ENCODE assay signal across 13 mouse cellular contexts in the genomic region with DNA sequence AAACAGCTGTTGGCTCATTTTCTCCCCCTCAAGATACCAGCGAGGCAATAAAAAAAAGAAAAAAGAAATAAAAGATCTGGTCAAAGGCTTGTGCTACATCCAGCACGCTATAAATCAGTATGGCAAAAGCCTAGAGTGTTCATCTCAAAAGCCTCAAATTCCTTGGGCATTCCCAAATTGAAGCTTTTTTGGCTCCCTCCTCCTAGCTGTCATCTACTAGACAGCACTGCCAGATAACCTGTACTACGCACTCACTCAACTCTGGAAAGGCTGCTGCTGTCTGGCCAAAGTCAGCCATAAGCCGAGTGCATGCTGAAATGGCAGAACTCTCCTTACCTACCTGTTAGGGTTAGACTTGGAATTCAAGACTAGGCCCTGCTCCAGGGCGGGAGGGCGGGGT. TPM values are rescaled to one million over a fixed set of nuclear protein-coding genes. Genes with fewer than 3 reads are reported as not detected.
DNase-seq lines count a peak whose midpoint lies in the region; ATAC-seq and TF ChIP-seq lines count a peak whose summit lies in the region.
"Had no signal": no experiment of that assay in that cellular context is flagged by ENCODE, and none has a peak within 500 bp of the region (broad histone marks: within the 10 kb centered on the region; RNA-seq: fewer than 3 reads in every experiment).

No protein-coding gene starts in this region.

- no peaks in the 10 kb centered on the region for H3K9me3 ChIP-seq in ES-Bruce4 (replicated peaks; ENCODE audit: control insufficient read depth, insufficient read depth, low read length, poor library complexity, severe bottlenecking)
- H3K9me3 ChIP-seq in liver, postnatal 0 days (ENCODE audit: low read length): no peaks in the 10 kb centered on the region
- H3K9me3 ChIP-seq: hindbrain, embryonic 10.5 days; neural tube, embryonic 15.5 days had no signal

- no peak overlapping the region for H3K4me3 ChIP-seq in kidney, adult 2 months (ENCODE audit: insufficient read depth, low read depth, low read length)
- no peak overlapping the region for H3K4me3 ChIP-seq in ES-Bruce4 (ENCODE audit: low read depth, low read length)
- H3K4me3 ChIP-seq in liver, postnatal 0 days (ENCODE audit: low read depth, low read length): no peak overlapping the region
- H3K4me3 ChIP-seq: hindbrain, embryonic 10.5 days; left cerebral cortex, adult 2 months; neural tube, embryonic 15.5 days had no signal

- TF ChIP-seq CTCF in kidney, adult 2 months (conservative IDR thresholded peaks at IDR 0.05; ENCODE audit: insufficient read depth, insufficient read length, low read depth, low read length): no peak
- TF ChIP-seq CTCF in ES-Bruce4 (IDR thresholded peaks at IDR 0.05; ENCODE audit: low read depth, low read length): no peak
- no peak for TF ChIP-seq CTCF in liver, postnatal 0 days (IDR thresholded peaks at IDR 0.05; ENCODE audit: low read depth)

- peak overlapping the region; percentile 54 for H3K27ac ChIP-seq in kidney, adult 2 months (ENCODE audit: insufficient read depth, low read depth, low read length)
- H3K27ac ChIP-seq in ES-Bruce4 (ENCODE audit: insufficient read depth, low read length): peak overlapping the region; percentile 9; the same call in 1 of the 2 replicates
- peak overlapping the region; percentile 69 for H3K27ac ChIP-seq in liver, postnatal 0 days (ENCODE audit: low read depth)
- H3K27ac ChIP-seq: hindbrain, embryonic 10.5 days; left cerebral cortex, adult 2 months; neural tube, embryonic 15.5 days had no signal

- no peak for TF ChIP-seq EP300 in ES-Bruce4 (IDR thresholded peaks at IDR 0.05; ENCODE audit: insufficient read depth, low read depth, low read length)
- TF ChIP-seq EP300 in liver, postnatal 0 days (IDR thresholded peaks at IDR 0.05; ENCODE audit: low read depth): no peak

- no peak for ATAC-seq in liver, postnatal 0 days
- no peak for ATAC-seq in CD4-positive, CD25-positive, alpha-beta regulatory T cell, adult 4 months
- ATAC-seq: forebrain, embryonic 14.5 days had no signal

- DNase-seq in kidney, adult 2 months: peak; percentile 72
- DNase-seq in kidney, postnatal 14 days: no peak
- DNase-seq in adipocyte (ENCODE audit: low spot score): peak; percentile 31
- no peak for DNase-seq in liver, postnatal 0 days
- no peak for DNase-seq in right cerebral cortex, adult 18-20 months
- DNase-seq: adrenal gland, postnatal 25 days; kidney, adult 11 months had no signal

- TF ChIP-seq POLR2A in kidney, adult 2 months (IDR thresholded peaks at IDR 0.05; ENCODE audit: low read depth, low read length): no peak
- no peak for TF ChIP-seq POLR2A in ES-Bruce4 (IDR thresholded peaks at IDR 0.05; ENCODE audit: insufficient read depth, low read length)

- 23% methylated on average over 6 of the region's 6 CpGs for WGBS in kidney, adult 2 months
- 62% methylated on average over 6 of the region's 6 CpGs for WGBS in liver, postnatal 0 days (ENCODE audit: insufficient replicate concordance)

- H3K36me3 ChIP-seq in kidney, adult 2 months (ENCODE audit: control insufficient read depth, insufficient read depth, low read length): no peaks in the 10 kb centered on the region; the same call in 1 of the 2 replicates
- H3K36me3 ChIP-seq in ES-Bruce4 (ENCODE audit: control insufficient read depth, insufficient read depth, low read length, poor library complexity, severe bottlenecking): peaks cover 14% of the 10 kb centered on the region
- no peaks in the 10 kb centered on the region for H3K36me3 ChIP-seq in liver, postnatal 0 days (replicated peaks; ENCODE audit: insufficient read depth, low read length)
- H3K36me3 ChIP-seq: neural tube, embryonic 15.5 days had no signal

- no peaks in the 10 kb centered on the region for H3K27me3 ChIP-seq in kidney, adult 2 months (replicated peaks; ENCODE audit: control insufficient read depth, insufficient read depth, low read length)
- H3K27me3 ChIP-seq in ES-Bruce4 (ENCODE audit: control insufficient read depth, insufficient read depth, low read length, poor library complexity, severe bottlenecking): no peaks in the 10 kb centered on the region
- H3K27me3 ChIP-seq in liver, postnatal 0 days (ENCODE audit: insufficient read depth, low read length): no peaks in the 10 kb centered on the region
- H3K27me3 ChIP-seq: neural tube, embryonic 15.5 days had no signal

- no peak overlapping the region for H3K9ac ChIP-seq in ES-Bruce4 (ENCODE audit: low read depth, poor library complexity, severe bottlenecking)
- H3K9ac ChIP-seq in liver, postnatal 0 days (replicated peaks): peak overlapping the region; percentile 36; the same call in 1 of the 2 replicates
- H3K9ac ChIP-seq: neural tube, embryonic 15.5 days had no signal

- H3K4me2 ChIP-seq in liver, postnatal 0 days (ENCODE audit: low read depth, low read length): peak overlapping the region; percentile 0; the same call in 1 of the 2 replicates
- H3K4me2 ChIP-seq: neural tube, embryonic 15.5 days had no signal

- H3K4me1 ChIP-seq in kidney, adult 2 months (ENCODE audit: control insufficient read depth, insufficient read depth, low read length): peaks cover 52% of the 10 kb centered on the region
- peaks cover 5% of the 10 kb centered on the region for H3K4me1 ChIP-seq in ES-Bruce4 (ENCODE audit: control insufficient read depth, insufficient read depth, low read length)
- peaks cover 80% of the 10 kb centered on the region for H3K4me1 ChIP-seq in liver, postnatal 0 days (ENCODE audit: insufficient read depth)

RNA-seq across cellular contexts. Expression of a gene that starts 4.9 kb away (rescaled TPM):
- polyA plus RNA-seq in kidney, adult 2 months (2012; rRNA removed): 340 and 367 TPM in 2 replicates
- polyA plus RNA-seq in ES-Bruce4 (2011; ENCODE audit: insufficient read depth, insufficient read length, low read depth, missing spikeins): 318 and 324 TPM in 2 replicates
- polyA plus RNA-seq in liver, postnatal 0 days (2015; fragmentation: Nextera tagmentation; extraction: Ambion mirVana): 76.3 and 81.2 TPM in 2 replicates
- polyA plus RNA-seq in CD4-positive, CD25-positive, alpha-beta regulatory T cell, adult 4 months (2017; shearing (Covaris generic)): 100 to 1,000 TPM in 1 of 2 experiments, 10 to 100 TPM in 1; 82.6 to 106 TPM

RNA-seq across cellular contexts. Expression of a gene that starts 24.4 kb away (rescaled TPM):
- 321 and 343 TPM in 2 replicates for polyA plus RNA-seq in kidney, adult 2 months (2012; rRNA removed)
- polyA plus RNA-seq in ES-Bruce4 (2011; ENCODE audit: insufficient read depth, insufficient read length, low read depth, missing spikeins): 409 and 413 TPM in 2 replicates
- 162 and 166 TPM in 2 replicates for polyA plus RNA-seq in liver, postnatal 0 days (2015; fragmentation: Nextera tagmentation; extraction: Ambion mirVana)
- 100 to 1,000 TPM; 656 to 763 TPM for polyA plus RNA-seq in CD4-positive, CD25-positive, alpha-beta regulatory T cell, adult 4 months (2017; shearing (Covaris generic))

RNA-seq across cellular contexts. Expression of a gene that starts 24.6 kb away (rescaled TPM):
- polyA plus RNA-seq in kidney, adult 2 months (2012; rRNA removed): 2.3 and 6.2 TPM in 2 replicates
- 33.2 and 36.3 TPM in 2 replicates for polyA plus RNA-seq in ES-Bruce4 (2011; ENCODE audit: insufficient read depth, insufficient read length, low read depth, missing spikeins)
- 11.9 and 16.5 TPM in 2 replicates for polyA plus RNA-seq in liver, postnatal 0 days (2015; fragmentation: Nextera tagmentation; extraction: Ambion mirVana)
- 100 to 1,000 TPM in 1 of 2 experiments, 10 to 100 TPM in 1; 93.7 to 171 TPM for polyA plus RNA-seq in CD4-positive, CD25-positive, alpha-beta regulatory T cell, adult 4 months (2017; shearing (Covaris generic))

Comparison
In these comparisons a context has a peak if more than half of its experiments do, and no peak if none do; other contexts are left out.
1. DNase-seq: peak in kidney, adult 2 months (single experiment) and adipocyte (single experiment); none in kidney, postnatal 14 days (single experiment), liver, postnatal 0 days (single experiment) and right cerebral cortex, adult 18-20 months (single experiment).
2. H3K27ac ChIP-seq: peak in every context shown above with its lines; median percentile 69 in liver, postnatal 0 days; 54 in kidney, adult 2 months; 9 in ES-Bruce4.